Mouse (Mus musculus): ENCODE results near the gene Cpt1a.

DNA sequence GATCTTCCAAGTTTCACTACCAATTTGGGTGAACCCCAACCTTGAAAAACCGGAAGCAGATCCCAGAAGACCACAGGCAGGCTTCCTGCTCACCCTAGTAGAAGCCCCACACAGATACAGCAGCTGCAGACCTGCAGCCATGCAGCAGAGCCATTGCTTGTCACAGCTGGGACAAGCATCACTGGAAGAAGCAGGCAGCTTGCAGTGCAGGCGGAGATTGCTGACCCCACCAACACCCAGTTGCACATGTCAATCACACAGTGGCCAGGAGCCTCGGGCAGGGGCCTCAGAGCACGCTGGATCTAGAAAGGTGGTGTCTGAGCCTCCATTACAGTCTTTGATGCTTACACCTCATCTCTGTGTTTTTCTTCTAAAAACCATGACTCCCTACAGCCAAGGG is 112.0 kb downstream of the Cpt1a start:
- no peak for TF ChIP-seq CTCF (IDR thresholded peaks at IDR 0.05; ENCODE audit: low read depth)
- no peak for TF ChIP-seq EP300 (optimal IDR thresholded peaks at IDR 0.05)

Measured in stomach, postnatal 0 days (tissue).